In genomic region chr11:87483796-87484326, GRCm38 (mm10) we compare ENCODE assay signal across 23 mouse cellular contexts.
DNase-seq lines count a peak whose midpoint lies in the region; ATAC-seq and TF ChIP-seq lines count a peak whose summit lies in the region.
"Had no signal": no experiment of that assay in that cellular context is flagged by ENCODE, and none has a peak within 500 bp of the region (broad histone marks: within the 10 kb centered on the region; RNA-seq: fewer than 3 reads in every experiment).

No protein-coding gene starts in this region.

- H3K27ac ChIP-seq in intestine, postnatal 0 days (ENCODE audit: low read depth, low read length), result no peak overlapping the region
- H3K27ac ChIP-seq in intestine, embryonic 15.5 days, result no peak overlapping the region
- H3K27ac ChIP-seq: embryonic facial prominence, embryonic 15.5 days; heart, embryonic 15.5 days; stomach, embryonic 15.5 days had no signal

- H3K4me3 ChIP-seq in intestine, postnatal 0 days (ENCODE audit: low read depth, low read length), result no peak overlapping the region
- H3K4me3 ChIP-seq in intestine, embryonic 15.5 days (replicated peaks), result no peak overlapping the region
- H3K4me3 ChIP-seq: embryonic facial prominence, embryonic 15.5 days; heart, embryonic 15.5 days; megakaryocyte, embryonic 14.5 days; stomach, embryonic 15.5 days had no signal

- H3K9ac ChIP-seq in intestine, postnatal 0 days (ENCODE audit: low read depth, low read length), result no peak overlapping the region
- no peak overlapping the region for H3K9ac ChIP-seq in intestine, embryonic 15.5 days
- H3K9ac ChIP-seq: embryonic facial prominence, embryonic 15.5 days; heart, embryonic 15.5 days; liver, postnatal 0 days; stomach, embryonic 15.5 days had no signal

- H3K4me2 ChIP-seq in intestine, postnatal 0 days (replicated peaks; ENCODE audit: low read depth), result no peak overlapping the region
- H3K4me2 ChIP-seq in intestine, embryonic 15.5 days (replicated peaks), result no peak overlapping the region
- H3K4me2 ChIP-seq: embryonic facial prominence, embryonic 15.5 days; heart, embryonic 15.5 days; stomach, embryonic 15.5 days had no signal

- no peaks in the 10 kb centered on the region for H3K27me3 ChIP-seq in intestine, postnatal 0 days (replicated peaks; ENCODE audit: control insufficient read depth, insufficient read depth, low read length)
- H3K27me3 ChIP-seq in intestine, embryonic 15.5 days (replicated peaks), result no peaks in the 10 kb centered on the region
- H3K27me3 ChIP-seq: embryonic facial prominence, embryonic 15.5 days; heart, embryonic 15.5 days; stomach, embryonic 15.5 days had no signal

- H3K4me1 ChIP-seq in intestine, postnatal 0 days (replicated peaks; ENCODE audit: control insufficient read depth, insufficient read depth, low read length), result no peaks in the 10 kb centered on the region
- H3K4me1 ChIP-seq in intestine, embryonic 15.5 days (replicated peaks), result no peaks in the 10 kb centered on the region
- H3K4me1 ChIP-seq: embryonic facial prominence, embryonic 15.5 days; heart, embryonic 15.5 days; megakaryocyte, embryonic 14.5 days; stomach, embryonic 15.5 days had no signal

- peak; percentile 45 for TF ChIP-seq CTCF in intestine, postnatal 0 days (IDR thresholded peaks at IDR 0.05; ENCODE audit: low read depth)

- ATAC-seq in intestine, postnatal 0 days, result no peak
- ATAC-seq in intestine, embryonic 15.5 days, result no peak
- no peak for ATAC-seq in megakaryocyte-erythroid progenitor cell, adult 5-6 weeks (replicated peaks; ENCODE audit: low FRiP score, low TSS enrichment, poor library complexity, severe bottlenecking)
- ATAC-seq: inflammation-experienced regulatory T-cells, adult 6 months; liver, postnatal 0 days; midbrain, embryonic 16.5 days had no signal

- H3K9me3 ChIP-seq in intestine, postnatal 0 days (ENCODE audit: control insufficient read depth), result no peaks in the 10 kb centered on the region
- no peaks in the 10 kb centered on the region for H3K9me3 ChIP-seq in intestine, embryonic 15.5 days
- H3K9me3 ChIP-seq: embryonic facial prominence, embryonic 15.5 days; heart, embryonic 15.5 days; stomach, embryonic 15.5 days had no signal

- WGBS in intestine, postnatal 0 days, result 72% methylated on average over 3 of the region's 3 CpGs
- 75% methylated on average over 3 of the region's 3 CpGs for WGBS in intestine, embryonic 15.5 days

- DNase-seq in 3T3-L1 (ENCODE audit: low read depth, low spot score) (peak; percentile 51), A20 (ENCODE audit: low read depth, low spot score) (peak; percentile 52)
- peak; percentile 37 for DNase-seq in induced T-regulatory cell, adult 2 months (ENCODE audit: low read depth)
- no peak for DNase-seq in thymus, postnatal 36 days
- DNase-seq: cerebellum, adult 18-20 months; cerebellum, postnatal 36 days; heart, adult 18-20 months; kidney, adult 9 months; layer of hippocampus, postnatal 36 days; left cerebral cortex, postnatal 4 days; liver; liver, postnatal 0 days; lung, postnatal 14 days; right cerebral cortex, postnatal 25 days had no signal

- no peaks in the 10 kb centered on the region for H3K36me3 ChIP-seq in intestine, postnatal 0 days (ENCODE audit: control insufficient read depth, insufficient read depth)
- no peaks in the 10 kb centered on the region for H3K36me3 ChIP-seq in intestine, embryonic 15.5 days
- H3K36me3 ChIP-seq: embryonic facial prominence, embryonic 15.5 days; heart, embryonic 15.5 days; stomach, embryonic 15.5 days had no signal

Comparison
In these comparisons a context has a peak if more than half of its experiments do, and no peak if none do; other contexts are left out.
1. DNase-seq: peak in 3T3-L1 (single experiment), A20 (single experiment) and induced T-regulatory cell, adult 2 months (single experiment); none in thymus, postnatal 36 days (0 of 2).